Mouse (Mus musculus) stomach, postnatal 0 days (tissue): ENCODE measurements around the gene Trip4.

ENCODE experiments used
- CTCF ChIP-seq: IDR thresholded peaks from 2 replicates; pipeline ENCODE4 v1.5.1; 2016; ENCODE audit warnings: antibody characterized with exemption, low read depth, mild to moderate bottlenecking, moderate library complexity
- EP300 ChIP-seq: optimal IDR thresholded peaks from 2 replicates; pipeline ENCODE3; 2016; ENCODE audit warnings: antibody characterized with exemption

DNA sequence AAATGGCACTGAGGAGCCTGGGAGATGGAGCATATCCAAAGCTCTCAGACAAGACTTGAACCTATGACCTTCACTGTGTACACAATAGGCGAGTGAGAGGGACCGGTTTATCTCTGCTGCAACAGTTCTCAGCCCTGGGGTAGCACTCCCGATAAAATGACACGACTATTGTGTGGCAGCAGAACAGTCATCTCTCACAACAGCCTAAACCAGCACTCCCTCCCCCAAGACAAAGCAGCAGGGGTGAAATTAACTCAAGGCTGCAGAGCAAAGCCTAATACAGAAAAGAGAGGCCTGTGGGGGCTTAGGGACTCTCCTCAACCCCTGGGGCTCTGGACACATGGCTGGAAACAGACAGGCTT, 82.4 kb downstream of the Trip4 start:
- TF ChIP-seq EP300: no peak
- TF ChIP-seq CTCF: no peak
